Mouse (Mus musculus) forelimb bud, embryonic 11.5 days (tissue): Measurements from ENCODE around the gene Klhdc3.

Source experiments
- DNase-seq: peaks from one replicate; pipeline ENCODE4 v3.0.0-alpha.2; 2012; ENCODE audit warnings: low read depth, low spot score

The Klhdc3 gene

GRCm38 (mm10) chr17:46661351-46661750 lies 19.4 kb downstream of the Klhdc3 start:
- DNase-seq: no peak

- no peak for DNase-seq
Observed at GRCm38 (mm10) chr17:46656054-46656453, 24.7 kb downstream of the Klhdc3 start.

- DNase-seq: no peak
Observed at GRCm38 (mm10) chr17:46651755-46652547, 28.8 kb downstream of the Klhdc3 start.

GRCm38 (mm10) chr17:46651292-46651691 lies 29.4 kb downstream of the Klhdc3 start:
- DNase-seq: no peak

- peak; percentile 92 for DNase-seq
Observed at GRCm38 (mm10) chr17:46650232-46651031, 30.3 kb downstream of the Klhdc3 start, which contains the start of gene Cul7. Gene Cul7 (plus strand): TSS chr17:46650337.

- DNase-seq: no peak
Observed at GRCm38 (mm10) chr17:46649811-46650210, 30.9 kb downstream of the Klhdc3 start.

GRCm38 (mm10) chr17:46648436-46648835 lies 32.3 kb downstream of the Klhdc3 start:
- DNase-seq: no peak

- no peak for DNase-seq
Observed at GRCm38 (mm10) chr17:46647279-46647678, 33.4 kb downstream of the Klhdc3 start.

GRCm38 (mm10) chr17:46646322-46646662 lies 34.4 kb downstream of the Klhdc3 start:
- DNase-seq: no peak

- DNase-seq: peak; percentile 99
Observed at GRCm38 (mm10) chr17:46645561-46646321, 35.0 kb downstream of the Klhdc3 start, which contains the start of the genes Klc4 and Mrpl2. Gene Klc4 (minus strand): TSS chr17:46646022. Gene Mrpl2 (plus strand): TSS chr17:46646229.

GRCm38 (mm10) chr17:46644916-46645475 lies 35.7 kb downstream of the Klhdc3 start:
- DNase-seq: no peak

- DNase-seq: no peak
Observed at GRCm38 (mm10) chr17:46644152-46644805, 36.4 kb downstream of the Klhdc3 start.

- no peak for DNase-seq
Observed at GRCm38 (mm10) chr17:46642060-46642459, 38.7 kb downstream of the Klhdc3 start.

- DNase-seq: no peak
Observed at GRCm38 (mm10) chr17:46639929-46640328, 40.8 kb downstream of the Klhdc3 start.

- peak; percentile 74 for DNase-seq
Observed at GRCm38 (mm10) chr17:46636831-46637523, 43.7 kb downstream of the Klhdc3 start.

- peak; percentile 70 for DNase-seq
Observed at GRCm38 (mm10) chr17:46629685-46630441, 50.9 kb downstream of the Klhdc3 start.

GRCm38 (mm10) chr17:46628791-46629684 lies 51.7 kb downstream of the Klhdc3 start, which contains the start of gene Ptk7:
Gene Ptk7 (minus strand): TSS chr17:46629504.
- peak; percentile 78 for DNase-seq

GRCm38 (mm10) chr17:46628471-46628790 lies 52.3 kb downstream of the Klhdc3 start:
- DNase-seq: no peak

GRCm38 (mm10) chr17:46627409-46627808 lies 53.3 kb downstream of the Klhdc3 start:
- no peak for DNase-seq
